Mouse (Mus musculus) layer of hippocampus, postnatal 14 days (tissue): ENCODE measurements around the gene Rhobtb3. TPM values are rescaled to one million over a fixed set of nuclear protein-coding genes. Genes with fewer than 3 reads are reported as not detected.

ENCODE experiments used
- total RNA-seq, 2 experiments: library from RNA; stranded (reverse); gene quantifications; 2 replicates each; pipeline ENCODE4 v1.2.3; 2021

The Rhobtb3 gene
- total RNA-seq, 2 experiments from 2014 or later, result 21.3 to 22.6 TPM

Other genes with a start within 250 kb of the Rhobtb3 start
- 10 to 100 TPM; 32.6 to 32.8 TPM for gene Ell2, start 237.2 kb downstream of the Rhobtb3 start, total RNA-seq
- gene Glrx, start 104.1 kb downstream of the Rhobtb3 start, total RNA-seq, result 10 to 100 TPM; 66.8 to 70.1 TPM
- gene Spata9, start 23.2 kb upstream of the Rhobtb3 start, total RNA-seq, result under 1 TPM in 1 of 2 experiments, not detected in 1; 0.60 TPM
- 10 to 100 TPM; 13.7 to 16.1 TPM for gene Rfesd, start 74.8 kb upstream of the Rhobtb3 start, total RNA-seq
- 1 to 10 TPM; 2.9 to 3.3 TPM for gene Gpr150, start 113.1 kb upstream of the Rhobtb3 start, total RNA-seq
- gene Arsk, start 154.7 kb upstream of the Rhobtb3 start, total RNA-seq, result 1 to 10 TPM; 4.8 to 7.6 TPM
- 10 to 100 TPM; 19.1 TPM for gene Ttc37, start 154.8 kb upstream of the Rhobtb3 start, total RNA-seq